Mouse (Mus musculus) stomach, embryonic 16.5 days (tissue): ENCODE measurements around the gene Arrdc3. TPM values are rescaled to one million over a fixed set of nuclear protein-coding genes. Genes with fewer than 3 reads are reported as not detected.
"Not testable (repeated sequence)": the region's sequence is repeated elsewhere in the genome, so short reads cannot be mapped to it uniquely, and the experiment has no call there.

ENCODE experiments used
- ATAC-seq: fragments of 200-750 bp; cut with Nextera tagmentation; 2 replicates; pipeline ENCODE4 v1.8.0; 2017; ENCODE audit warnings: moderate number of reproducible peaks, moderate TSS enrichment; ENCODE audit not compliant: insufficient read depth, low FRiP score
- H3K27ac ChIP-seq: fragments of 300-500 bp; sonication (generic); 2 replicates; pipeline ENCODE4 v1.5.1; 2014; ENCODE audit warnings: low read length
- H3K27me3 ChIP-seq: fragments of 300-500 bp; sonication (generic); 2 replicates; pipeline ENCODE4 v1.6.1; 2014; ENCODE audit warnings: low read length, control low read depth, mixed read lengths; ENCODE audit not compliant: control insufficient read depth, insufficient read depth
- H3K36me3 ChIP-seq: fragments of 300-500 bp; sonication (generic); 2 replicates; pipeline ENCODE4 v1.6.1; 2014; ENCODE audit warnings: low read length; ENCODE audit not compliant: control insufficient read depth, insufficient read depth
- H3K4me1 ChIP-seq: fragments of 300-500 bp; sonication (generic); 2 replicates; pipeline ENCODE4 v1.6.1; 2014; ENCODE audit warnings: low read length, control low read depth, mixed read lengths; ENCODE audit not compliant: control insufficient read depth, insufficient read depth
- H3K4me2 ChIP-seq: fragments of 300-500 bp; sonication (generic); 2 replicates; pipeline ENCODE4 v1.6.1; 2014; ENCODE audit warnings: low read depth, low read length, mixed read lengths
- H3K4me3 ChIP-seq: fragments of 300-500 bp; sonication (generic); replicated peaks from 2 replicates; pipeline ENCODE4 v1.5.1; 2014; ENCODE audit warnings: mild to moderate bottlenecking, low read length
- H3K9ac ChIP-seq: fragments of 300-500 bp; sonication (generic); 2 replicates; pipeline ENCODE4 v1.6.1; 2014; ENCODE audit warnings: low read length
- H3K9me3 ChIP-seq: fragments of 300-500 bp; sonication (generic); replicated peaks from 2 replicates; pipeline ENCODE4 v1.6.1; 2016; ENCODE audit warnings: low read length, control low read depth; ENCODE audit not compliant: control insufficient read depth
- WGBS: fragments of 180-500 bp; shearing (Covaris S2); extraction: QIAGEN DNeasy Blood & Tissue Kit; methylation state at CpG from one replicate; pipeline ENCODE4 v1.1.7; 2014; 5-methylcytosine and 5-hydroxymethylcytosine counted together
- polyA plus RNA-seq: library from polyadenylated mRNA; unstranded; fragments of >200 nt; fragmentation: Nextera tagmentation; extraction: Ambion mirVana; gene quantifications from 2 replicates; pipeline ENCODE4 v1.2.1, GENCODE M21; 2015

Arrdc3 gene
- polyA plus RNA-seq, 1 experiment from 2014 or later, result 54.3 TPM

GRCm38 (mm10) chr13:80884377-80884983 lies 1.3 kb downstream of the Arrdc3 start:
- H3K9me3 ChIP-seq, result no peaks in the 10 kb centered on the region
- H3K27ac ChIP-seq, result peak overlapping the region; percentile 100
- H3K36me3 ChIP-seq, result 0 out of 2 replicates have a peak, but pooled peaks cover 9% of the 10 kb centered on the region
- no peaks in the 10 kb centered on the region for H3K27me3 ChIP-seq
- peak overlapping the region; percentile 89 for H3K4me3 ChIP-seq
- 0% methylated on average over 15 of the region's 15 CpGs for WGBS
- H3K9ac ChIP-seq, result peak overlapping the region; percentile 100
- H3K4me2 ChIP-seq, result peak overlapping the region; percentile 48
- H3K4me1 ChIP-seq, result peaks cover 9% of the 10 kb centered on the region
- no peak for ATAC-seq

GRCm38 (mm10) chr13:80885103-80885833 lies 2.1 kb downstream of the Arrdc3 start:
- no peaks in the 10 kb centered on the region for H3K27me3 ChIP-seq
- peak; percentile 90 for ATAC-seq
- H3K9me3 ChIP-seq, result no peaks in the 10 kb centered on the region
- H3K4me2 ChIP-seq, result peak overlapping the region; percentile 48
- peak overlapping the region; percentile 100 for H3K27ac ChIP-seq
- under 1% methylated on average over 47 of the region's 47 CpGs for WGBS
- peak overlapping the region; percentile 100 for H3K9ac ChIP-seq
- H3K4me1 ChIP-seq, result peaks cover 9% of the 10 kb centered on the region
- peak overlapping the region; percentile 89 for H3K4me3 ChIP-seq
- peaks cover 13% of the 10 kb centered on the region for H3K36me3 ChIP-seq

- Histone ChIP-seq H3K9me3 (no peaks in the 10 kb centered on the region), H3K9ac (peak overlapping the region; percentile 100), H3K4me1 (peaks cover 9% of the 10 kb centered on the region), H3K27ac (peak overlapping the region; percentile 100), H3K4me3 (peak overlapping the region; percentile 89), H3K36me3 (peaks cover 21% of the 10 kb centered on the region), H3K27me3 (no peaks in the 10 kb centered on the region), H3K4me2 (peak overlapping the region; percentile 49)
- peak; percentile 94 for ATAC-seq
- under 1% methylated on average over 72 of the region's 72 CpGs for whole genome bisulfite sequencing
These were observed 2.9 kb downstream of the Arrdc3 start for GRCm38 (mm10) chr13:80885834-80886663.

GRCm38 (mm10) chr13:80886664-80887210 lies 3.6 kb downstream of the Arrdc3 start:
- peak overlapping the region; percentile 100 for H3K9ac ChIP-seq
- H3K27me3 ChIP-seq, result no peaks in the 10 kb centered on the region
- 5% methylated on average over 6 of the region's 6 CpGs for WGBS
- H3K9me3 ChIP-seq, result no peaks in the 10 kb centered on the region
- peaks cover 21% of the 10 kb centered on the region for H3K36me3 ChIP-seq
- peak overlapping the region; percentile 100 for H3K27ac ChIP-seq
- peak overlapping the region; percentile 49 for H3K4me2 ChIP-seq
- peaks cover 9% of the 10 kb centered on the region for H3K4me1 ChIP-seq
- ATAC-seq, result no peak
- H3K4me3 ChIP-seq, result peak overlapping the region; percentile 89

- Histone ChIP-seq H3K9me3 (no peaks in the 10 kb centered on the region), H3K4me2 (no peak overlapping the region), H3K36me3 (peaks cover 28% of the 10 kb centered on the region), H3K4me3 (no peak overlapping the region), H3K27me3 (no peaks in the 10 kb centered on the region), H3K4me1 (peaks cover 6% of the 10 kb centered on the region), H3K9ac (no peak overlapping the region), H3K27ac (no peak overlapping the region)
- ATAC-seq, result no peak
- WGBS, result 32% methylated on average over 2 of the region's 2 CpGs
These were observed 4.7 kb downstream of the Arrdc3 start for GRCm38 (mm10) chr13:80887842-80888241.

GRCm38 (mm10) chr13:80894928-80895327 lies 11.7 kb downstream of the Arrdc3 start:
- not testable (repeated sequence) for H3K4me1 ChIP-seq, H3K27me3 ChIP-seq, H3K9ac ChIP-seq, H3K9me3 ChIP-seq, H3K4me3 ChIP-seq, ATAC-seq, H3K27ac ChIP-seq, H3K4me2 ChIP-seq
- H3K36me3 ChIP-seq, result peaks cover 32% of the 10 kb centered on the region
- WGBS, result 87% methylated on average over 3 of the region's 3 CpGs

GRCm38 (mm10) chr13:80897411-80897810 lies 14.2 kb downstream of the Arrdc3 start:
- no peak overlapping the region for H3K4me3 ChIP-seq
- H3K27me3 ChIP-seq, result no peaks in the 10 kb centered on the region
- H3K36me3 ChIP-seq, result peaks cover 16% of the 10 kb centered on the region
- H3K4me1 ChIP-seq, result no peaks in the 10 kb centered on the region
- ATAC-seq, result no peak
- 69% methylated on average over 1 of the region's 1 CpGs for WGBS
- no peaks in the 10 kb centered on the region for H3K9me3 ChIP-seq
- H3K9ac ChIP-seq, result no peak overlapping the region
- no peak overlapping the region for H3K4me2 ChIP-seq
- no peak overlapping the region for H3K27ac ChIP-seq

- Histone ChIP-seq H3K4me2 (no peak overlapping the region), H3K36me3 (peaks cover 12% of the 10 kb centered on the region)
- 91% methylated on average over 4 of the region's 4 CpGs for WGBS
These were observed 14.9 kb downstream of the Arrdc3 start for GRCm38 (mm10) chr13:80898095-80898494.

More at GRCm38 (mm10) chr13:80898095-80898494, 14.9 kb downstream of the Arrdc3 start:
- Histone ChIP-seq H3K9ac (no peak overlapping the region), H3K27me3 (no peaks in the 10 kb centered on the region), H3K27ac (no peak overlapping the region), H3K4me1 (no peaks in the 10 kb centered on the region), H3K4me3 (no peak overlapping the region), H3K9me3 (no peaks in the 10 kb centered on the region)
- no peak for ATAC-seq
